Mouse (Mus musculus) E14TG2a.4 (cell line): ENCODE data around the gene Dhx34.
"Not testable (repeated sequence)": the region's sequence is repeated elsewhere in the genome, so short reads cannot be mapped to it uniquely, and the experiment has no call there.

Experiments
- H3K27me3 ChIP-seq: 2 replicates; pipeline ENCODE4 v1.6.1; 2014; ENCODE audit warnings: low read length, control low read depth; ENCODE audit not compliant: insufficient read depth
- H3K36me3 ChIP-seq: 2 replicates; pipeline ENCODE4 v1.6.1; 2014; ENCODE audit warnings: low read length, control low read depth; ENCODE audit not compliant: insufficient read depth
- H3K4me1 ChIP-seq: replicated peaks from 2 replicates; pipeline ENCODE4 v1.6.1; 2014; ENCODE audit warnings: low read depth, low read length, control low read depth
- H3K4me3 ChIP-seq: replicated peaks from 2 replicates; pipeline ENCODE4 v1.5.1; 2014; ENCODE audit warnings: mild to moderate bottlenecking, low read length
- H3K9me3 ChIP-seq: 2 replicates; pipeline ENCODE4 v1.6.1; 2014; ENCODE audit warnings: low read length, control low read depth
- CTCF ChIP-seq: conservative IDR thresholded peaks from 2 replicates; pipeline ENCODE4 v1.5.1; 2014; ENCODE audit warnings: low read length
- NANOG ChIP-seq: IDR thresholded peaks from 2 replicates; pipeline ENCODE4 v1.6.1; 2014; ENCODE audit warnings: borderline replicate concordance, low read length, mixed read lengths
- POU5F1 ChIP-seq: IDR thresholded peaks from 2 replicates; pipeline ENCODE4 v1.6.1; 2014; ENCODE audit warnings: low read length, borderline replicate concordance

Dhx34 gene

DNA sequence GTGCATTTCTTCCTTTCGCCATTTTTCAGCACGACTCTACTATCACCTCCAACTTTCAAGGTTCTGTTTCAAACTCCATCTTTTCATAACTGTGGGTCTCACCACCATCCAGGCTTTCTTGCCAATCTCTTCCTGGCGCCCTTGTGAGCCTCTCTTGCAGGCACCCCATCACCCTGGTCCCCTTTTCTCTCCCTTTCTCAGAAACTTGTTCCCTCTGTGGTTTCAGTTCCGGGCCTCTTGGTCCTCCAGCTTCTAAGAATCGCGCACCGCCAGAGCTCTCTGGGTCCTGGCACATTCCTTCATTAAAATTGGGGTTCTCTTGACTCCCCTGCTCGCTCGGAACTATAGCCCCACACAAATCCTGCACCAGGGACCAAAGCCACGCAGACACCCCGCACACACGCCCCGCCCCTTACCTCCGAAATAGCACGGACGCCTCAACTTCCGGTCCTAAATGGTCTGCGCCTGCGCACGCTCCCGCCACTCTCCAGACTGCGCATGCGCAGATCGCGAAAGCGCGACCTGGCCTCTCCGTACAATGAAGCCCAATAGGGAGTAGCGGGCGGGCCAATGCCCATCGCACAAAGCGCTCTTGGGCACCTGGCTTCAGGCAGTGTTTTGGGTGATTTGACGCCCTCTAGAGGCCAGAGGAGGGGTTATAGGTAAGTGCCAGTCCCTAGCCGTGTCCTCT, at the start of gene Dhx34:
TSS of gene Dhx34 (minus strand) at position 456 of the 691 bp plus-strand sequence.
- Histone ChIP-seq H3K27me3 (peaks cover 5% of the 10 kb centered on the region), H3K4me1 (peaks cover 19% of the 10 kb centered on the region), H3K4me3 (peak within 1 kb of the TSS; percentile 83), H3K36me3 (peaks cover 3% of the 10 kb centered on the region; the same call in 1 of the 2 replicates), H3K9me3 (no peaks in the 10 kb centered on the region)
- TF ChIP-seq CTCF (peak; percentile 50), NANOG (no peak), POU5F1 (no peak)

DNA sequence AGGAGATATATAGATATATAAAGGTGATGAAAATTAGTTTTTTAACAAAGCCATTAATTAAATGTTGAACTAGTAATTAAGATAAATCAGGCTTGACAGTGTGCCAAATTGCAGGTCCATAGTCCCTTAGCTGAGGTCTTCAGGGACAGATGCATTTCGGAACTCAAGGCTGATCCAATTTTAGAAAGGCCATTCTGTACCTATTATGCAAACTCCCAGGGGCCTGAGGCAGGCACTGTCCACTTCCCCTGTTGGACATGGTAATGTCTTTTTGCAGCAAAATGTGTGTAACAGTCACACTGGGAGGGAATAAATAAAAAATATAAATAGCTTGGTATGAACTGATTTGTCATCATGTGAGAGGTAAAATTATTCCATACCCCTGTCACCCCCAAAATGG, 49.3 kb upstream of the Dhx34 start:
- peaks cover 36% of the 10 kb centered on the region for H3K27me3 ChIP-seq
- H3K9me3 ChIP-seq = no peaks in the 10 kb centered on the region
- H3K36me3 ChIP-seq = peaks cover 12% of the 10 kb centered on the region
- H3K4me1 ChIP-seq = peaks cover 25% of the 10 kb centered on the region
- H3K4me3 ChIP-seq = no peak overlapping the region
- no peak for TF ChIP-seq POU5F1
- TF ChIP-seq NANOG = no peak
- TF ChIP-seq CTCF = no peak

DNA sequence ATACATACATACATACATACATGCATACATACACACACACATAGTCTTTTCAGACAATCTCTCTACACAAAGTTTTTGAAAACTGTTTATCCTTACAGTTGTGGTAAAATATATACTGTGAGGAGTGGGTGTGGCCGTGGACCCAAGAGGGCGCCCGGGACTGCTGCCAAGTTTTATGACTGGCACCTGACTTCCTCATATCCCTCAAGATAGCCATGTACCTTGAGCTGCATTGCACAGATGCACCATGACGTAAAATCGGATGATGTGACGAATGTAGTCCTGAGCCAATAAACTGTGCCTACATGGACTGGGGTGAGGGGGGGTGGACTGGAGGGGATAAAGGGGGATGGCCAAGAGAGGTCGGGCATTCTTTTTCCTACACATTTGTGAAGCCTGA, 44.8 kb upstream of the Dhx34 start:
- H3K4me3 ChIP-seq, H3K36me3 ChIP-seq, H3K4me1 ChIP-seq: not testable (repeated sequence)
- Histone ChIP-seq H3K27me3 (peaks cover 26% of the 10 kb centered on the region), H3K9me3 (peaks cover 22% of the 10 kb centered on the region)

DNA sequence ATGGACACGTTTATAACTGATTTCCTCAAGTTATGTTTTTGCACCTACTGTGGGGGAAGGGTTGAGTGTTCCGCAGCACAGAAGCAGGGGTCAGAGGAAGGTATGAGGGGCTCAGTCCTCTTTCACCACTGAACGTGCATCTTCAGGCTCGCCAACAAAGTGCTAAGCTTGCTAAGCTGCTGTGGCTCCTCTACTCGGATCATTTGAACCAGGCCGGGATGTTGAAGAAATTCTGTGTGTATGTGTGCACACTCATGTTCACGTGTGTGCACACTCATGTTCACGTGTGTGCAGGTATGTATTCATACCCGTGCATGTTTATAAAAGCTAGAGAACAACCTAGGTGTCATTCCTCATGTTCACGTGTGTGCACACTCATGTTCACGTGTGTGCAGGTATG, 44.0 kb upstream of the Dhx34 start:
- no peaks in the 10 kb centered on the region for H3K4me1 ChIP-seq
- H3K27me3 ChIP-seq = peaks cover 22% of the 10 kb centered on the region
- no peaks in the 10 kb centered on the region for H3K36me3 ChIP-seq
- TF ChIP-seq POU5F1 (no peak), NANOG (no peak), CTCF (no peak)
- H3K4me3 ChIP-seq = no peak overlapping the region
- peaks cover 22% of the 10 kb centered on the region for H3K9me3 ChIP-seq

DNA sequence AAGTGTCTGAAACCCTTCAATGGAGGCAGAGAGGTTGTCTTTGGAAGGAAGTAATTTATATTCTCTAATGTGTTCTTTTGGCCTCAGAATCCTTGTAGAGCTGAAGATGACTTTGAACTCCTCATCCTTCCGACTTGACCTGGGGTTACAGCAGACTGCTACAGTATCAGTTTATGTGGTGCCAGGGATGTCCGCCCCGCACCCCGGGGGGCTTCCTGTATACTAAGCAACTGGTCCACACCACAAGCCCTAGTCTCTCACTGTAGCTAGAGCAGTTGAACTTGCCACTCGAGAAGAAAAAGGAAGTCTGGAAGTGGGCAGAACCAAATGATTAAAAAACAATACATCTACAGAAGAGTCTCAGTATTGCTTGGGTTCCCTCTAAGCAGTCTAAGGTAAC, 42.0 kb upstream of the Dhx34 start:
- Histone ChIP-seq H3K4me1 (no peaks in the 10 kb centered on the region), H3K9me3 (peaks cover 22% of the 10 kb centered on the region), H3K27me3 (peaks cover 11% of the 10 kb centered on the region; the same call in 1 of the 2 replicates), H3K36me3 (no peaks in the 10 kb centered on the region), H3K4me3 (no peak overlapping the region)
- TF ChIP-seq POU5F1 = no peak
- no peak for TF ChIP-seq NANOG
- no peak for TF ChIP-seq CTCF

DNA sequence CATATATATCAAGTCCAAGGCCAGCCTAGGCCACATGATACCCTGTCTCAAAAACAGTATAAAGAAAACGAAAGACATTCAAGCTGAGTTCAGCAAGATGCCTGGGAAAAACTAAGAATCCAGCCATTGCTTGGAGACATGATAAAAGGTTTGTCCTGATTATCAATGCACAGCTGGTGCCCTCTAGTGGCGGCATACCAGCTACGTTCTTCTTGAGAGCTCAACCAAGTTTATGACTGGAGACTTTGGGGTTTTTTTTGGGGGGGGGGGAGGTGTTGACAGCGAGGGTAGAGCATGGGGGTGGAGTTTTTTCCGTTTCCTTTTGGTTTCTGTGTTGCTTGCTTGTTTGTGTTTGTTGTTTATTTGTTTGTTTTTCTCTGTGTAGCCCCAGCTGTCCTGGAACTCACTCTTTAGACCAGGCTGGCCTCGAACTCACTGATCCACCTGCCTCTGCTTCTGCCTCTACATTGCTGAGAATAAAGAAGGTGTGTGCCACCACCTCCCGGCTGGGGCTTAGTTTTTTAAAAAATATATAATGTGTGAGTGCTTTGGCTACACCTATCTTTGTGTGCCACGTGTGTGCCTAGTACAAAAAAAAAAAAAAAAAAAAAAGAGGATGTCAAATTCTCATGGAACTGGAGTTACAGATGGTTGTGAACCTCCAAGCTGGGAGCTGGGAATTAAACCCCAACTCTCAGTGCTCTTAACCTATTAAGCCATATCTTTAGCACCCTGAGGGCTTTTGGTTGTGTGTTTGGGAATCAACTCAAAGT, 41.4 kb upstream of the Dhx34 start:
- no peak overlapping the region for H3K4me3 ChIP-seq
- TF ChIP-seq CTCF (peak; percentile 72), NANOG (no peak), POU5F1 (no peak)

DNA sequence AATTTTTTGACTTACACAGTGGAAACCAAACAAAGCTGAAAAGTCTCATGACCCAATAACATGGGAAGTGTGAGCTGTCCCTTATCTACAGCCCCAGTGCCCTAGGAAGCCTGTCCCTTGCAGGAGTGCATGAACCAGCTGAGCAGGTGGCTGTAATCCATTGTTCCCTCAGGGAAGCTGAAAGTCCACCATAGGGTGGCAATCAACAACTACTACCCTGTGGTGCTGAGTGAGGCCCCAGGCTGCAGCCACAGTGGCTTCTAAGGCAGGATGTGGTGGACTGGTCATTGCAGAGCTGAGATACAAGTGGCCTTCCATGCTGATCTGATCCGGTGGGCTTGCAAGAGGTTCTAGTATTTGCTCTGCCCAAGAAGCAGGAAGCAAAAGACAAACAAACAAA, 39.3 kb upstream of the Dhx34 start:
- TF ChIP-seq NANOG (no peak), POU5F1 (no peak), CTCF (no peak)
- Histone ChIP-seq H3K4me3 (no peak overlapping the region), H3K27me3 (peaks cover 6% of the 10 kb centered on the region; the same call in 1 of the 2 replicates), H3K4me1 (no peaks in the 10 kb centered on the region), H3K9me3 (peaks cover 22% of the 10 kb centered on the region), H3K36me3 (no peaks in the 10 kb centered on the region)

More for the DNA sequence above, 41.4 kb upstream of the Dhx34 start:
- Histone ChIP-seq H3K27me3 (peaks cover 9% of the 10 kb centered on the region; the same call in 1 of the 2 replicates), H3K36me3 (no peaks in the 10 kb centered on the region), H3K9me3 (peaks cover 22% of the 10 kb centered on the region), H3K4me1 (no peaks in the 10 kb centered on the region)

DNA sequence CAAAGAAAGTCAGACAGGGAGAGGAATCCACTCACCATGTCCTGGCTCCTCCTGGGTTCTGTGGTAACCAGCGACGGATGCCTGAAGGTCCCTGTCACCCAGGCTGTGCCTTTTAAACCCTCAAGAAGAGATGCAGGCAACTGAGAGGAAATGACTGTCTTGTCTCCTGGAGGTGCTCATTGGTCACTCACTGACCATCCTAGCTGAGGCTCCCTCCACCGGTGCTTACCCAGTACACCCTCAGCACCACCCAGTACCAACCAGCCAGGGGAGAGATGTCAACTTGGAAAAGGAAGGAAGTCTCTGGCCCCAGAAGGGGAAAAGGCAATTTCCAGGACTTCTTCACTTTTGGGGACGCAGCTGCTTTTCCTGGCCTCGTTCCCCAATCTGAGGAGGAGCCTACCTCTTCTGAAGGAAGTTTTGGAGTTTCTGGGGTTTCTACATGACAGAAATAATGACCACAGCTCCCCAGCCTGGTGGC, 37.3 kb upstream of the Dhx34 start, which contains the start of gene C5ar1:
TSS of gene C5ar1 (minus strand) at position 431 of the 481 bp plus-strand sequence.
- TF ChIP-seq POU5F1 (no peak), CTCF (no peak), NANOG (no peak)
- H3K36me3 ChIP-seq = no peaks in the 10 kb centered on the region
- H3K4me1 ChIP-seq = no peaks in the 10 kb centered on the region
- peaks cover 5% of the 10 kb centered on the region for H3K9me3 ChIP-seq
- peaks cover 6% of the 10 kb centered on the region; the same call in 1 of the 2 replicates for H3K27me3 ChIP-seq
- H3K4me3 ChIP-seq = no peak within 1 kb of the TSS
